Mouse (Mus musculus) spleen, postnatal 14 days (tissue): ENCODE data around the gene Gcsh.
A peak's percentile ranks its signal among the peaks of the same experiment; 100 is the strongest.

ENCODE experiments used
- DNase-seq, 2 experiments: peaks; one replicate each; pipeline ENCODE4 v3.0.0; 2021 to 2022; ENCODE audit warnings: low spot score in 2 of 2

Gcsh gene

GRCm38 (mm10) chr8:116978052-116978451 is 15.3 kb downstream of the Gcsh start:
- DNase-seq: no peak

DNA sequence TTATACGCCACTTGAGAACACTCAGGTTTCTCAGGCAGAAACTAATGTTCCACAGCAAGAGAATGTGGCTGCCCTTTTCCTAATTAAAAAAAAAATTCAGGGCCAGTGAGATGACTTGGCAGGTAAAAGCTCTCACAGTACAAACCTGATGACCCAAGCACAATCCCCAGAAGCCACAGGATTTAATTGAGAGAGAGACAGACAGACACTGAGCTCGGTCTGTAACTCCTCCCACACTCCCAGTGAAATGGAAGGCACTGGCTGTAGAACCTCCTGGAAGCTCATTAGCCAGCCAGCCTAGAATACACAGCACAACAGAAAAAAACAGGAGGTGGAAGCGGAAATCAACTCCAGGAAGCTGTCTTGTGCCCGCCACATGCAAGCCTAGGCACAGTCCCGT is 17.7 kb downstream of the Gcsh start:
- DNase-seq: no peak

DNA sequence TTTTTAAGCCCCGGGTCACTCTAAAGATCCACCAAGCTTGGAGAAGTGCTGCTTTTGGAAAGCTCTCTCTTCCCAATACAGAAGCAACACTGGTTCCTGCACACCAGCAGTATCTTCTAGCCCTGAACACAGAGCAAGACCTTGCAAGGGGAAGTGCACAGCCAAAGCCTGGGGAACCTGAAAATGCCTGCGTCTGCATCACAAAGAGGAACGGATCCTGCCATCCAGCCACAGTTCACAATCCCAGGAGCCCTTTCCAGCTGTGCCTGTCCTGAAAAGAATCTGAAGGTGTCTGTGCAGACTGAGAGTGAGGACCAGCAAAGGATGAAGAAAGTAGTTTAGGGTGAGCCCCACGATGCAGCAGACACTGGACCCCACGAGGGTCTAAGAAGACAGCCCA is 18.3 kb downstream of the Gcsh start:
- no peak for DNase-seq

DNA sequence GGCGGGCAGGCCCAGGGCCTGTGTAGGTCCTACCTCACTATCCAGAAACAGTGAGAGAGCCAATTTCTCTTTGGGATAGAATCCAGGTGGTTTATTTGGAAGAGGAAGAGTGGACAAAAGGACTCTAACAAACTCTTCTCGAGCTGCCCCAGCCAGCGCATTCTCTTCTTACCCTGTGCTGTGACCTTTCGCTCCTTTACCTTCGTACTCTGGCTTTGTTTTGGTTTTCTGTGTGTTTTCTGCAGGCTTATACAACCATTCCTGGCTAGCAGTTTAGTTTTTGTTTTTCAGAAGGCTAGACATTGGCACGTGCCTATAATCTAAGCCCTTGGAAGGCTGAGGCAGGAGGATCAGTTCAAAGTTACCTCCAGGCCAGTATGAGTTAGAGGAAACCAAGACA is 23.8 kb downstream of the Gcsh start:
- DNase-seq: no peak

- DNase-seq: no peak
Measured at GRCm38 (mm10) chr8:116954415-116954814, 38.9 kb downstream of the Gcsh start.

GRCm38 (mm10) chr8:116952428-116952827 is 40.9 kb downstream of the Gcsh start:
- no peak for DNase-seq

DNA sequence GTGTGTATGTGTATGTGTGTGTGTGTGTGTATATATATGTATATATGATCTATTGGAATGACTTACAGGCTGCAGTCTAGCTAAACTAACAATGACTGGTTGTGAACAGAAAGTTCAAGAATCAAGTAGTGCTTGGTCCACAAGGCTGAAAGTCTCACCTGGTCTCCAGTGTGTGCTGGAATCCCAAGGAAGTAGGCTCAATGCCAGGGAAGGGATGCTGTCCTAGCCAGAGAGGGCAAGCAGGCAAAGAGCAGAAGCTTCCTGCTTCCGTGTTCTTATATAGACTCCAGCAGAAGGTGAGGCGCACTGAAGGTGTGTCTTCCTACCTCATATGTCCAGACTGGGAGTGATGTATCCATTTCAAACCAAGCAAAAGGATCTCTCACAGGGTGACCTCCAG is 41.6 kb downstream of the Gcsh start:
- DNase-seq: no peak

DNA sequence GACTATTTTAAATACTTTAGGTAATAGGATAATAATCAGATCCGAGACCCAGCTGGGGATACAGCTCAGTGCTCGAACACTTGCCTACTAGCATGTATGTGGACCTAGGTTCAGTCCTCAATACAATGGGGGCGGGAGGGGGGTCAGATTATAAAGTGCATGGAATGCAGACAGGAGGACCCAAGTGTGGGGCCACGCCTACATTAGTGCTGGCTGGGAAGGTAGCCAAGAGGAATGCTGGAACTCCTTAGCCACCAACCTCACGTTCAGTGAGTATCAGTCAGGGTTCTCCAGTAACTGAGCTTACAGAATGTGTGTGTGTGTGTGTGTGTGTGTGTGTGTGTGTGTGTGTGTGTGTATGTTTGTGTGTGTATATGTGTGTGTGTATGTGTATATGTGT is 42.0 kb downstream of the Gcsh start:
- DNase-seq: no peak

DNA sequence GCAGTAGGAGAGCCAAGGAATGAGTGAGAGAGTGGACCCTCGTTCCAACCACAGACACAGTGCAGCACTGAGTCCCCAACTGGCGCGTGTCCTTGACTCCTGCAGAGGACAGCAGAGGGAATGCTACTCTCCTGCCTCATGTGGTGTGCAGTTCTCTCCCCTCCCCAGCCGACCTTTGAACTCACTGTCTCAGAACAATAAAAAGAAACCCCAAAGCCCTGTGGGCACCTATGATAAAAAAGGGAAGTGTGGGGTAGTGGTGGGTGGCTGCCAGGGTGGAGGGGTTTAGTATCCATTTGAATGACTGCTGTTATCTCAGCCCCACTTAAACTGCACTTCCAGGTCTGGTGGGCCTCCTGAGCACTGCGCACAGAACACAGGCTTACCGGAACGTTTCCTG is 45.7 kb downstream of the Gcsh start:
- no peak for DNase-seq

- no peak for DNase-seq
Measured at GRCm38 (mm10) chr8:116946851-116947250, 46.5 kb downstream of the Gcsh start.

DNA sequence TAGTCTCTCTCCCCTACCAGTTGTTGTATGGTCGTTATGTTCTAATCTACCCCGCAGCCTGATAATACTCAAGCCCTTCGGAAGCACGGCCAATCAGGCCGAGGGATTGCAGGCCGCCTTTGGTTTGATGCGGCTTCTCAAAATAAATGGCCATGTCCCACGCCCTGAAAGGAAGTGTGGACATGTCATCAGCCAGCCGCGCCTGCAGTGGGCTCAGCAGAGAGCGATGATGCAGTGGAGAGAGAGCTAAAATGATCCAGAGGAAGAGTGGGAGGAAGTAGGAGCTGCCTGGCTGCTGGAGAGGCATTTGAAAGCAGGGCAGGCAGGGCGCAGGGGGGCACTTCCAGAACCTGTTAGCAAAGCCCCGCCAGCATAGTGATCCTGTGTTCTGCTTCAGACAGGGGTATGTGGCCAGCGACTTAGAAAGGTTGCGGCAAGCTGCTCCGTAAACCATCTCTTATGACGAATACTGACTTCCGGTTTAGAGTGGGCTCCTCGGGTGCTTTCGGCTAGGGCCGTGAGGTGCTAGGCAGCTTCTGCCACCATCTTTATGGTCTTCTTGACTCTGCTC is 47.0 kb downstream of the Gcsh start:
- no peak for DNase-seq

GRCm38 (mm10) chr8:116945169-116945910 is 48.0 kb downstream of the Gcsh start:
- DNase-seq: no peak

GRCm38 (mm10) chr8:116944385-116944696 is 49.0 kb downstream of the Gcsh start:
- DNase-seq: no peak

DNA sequence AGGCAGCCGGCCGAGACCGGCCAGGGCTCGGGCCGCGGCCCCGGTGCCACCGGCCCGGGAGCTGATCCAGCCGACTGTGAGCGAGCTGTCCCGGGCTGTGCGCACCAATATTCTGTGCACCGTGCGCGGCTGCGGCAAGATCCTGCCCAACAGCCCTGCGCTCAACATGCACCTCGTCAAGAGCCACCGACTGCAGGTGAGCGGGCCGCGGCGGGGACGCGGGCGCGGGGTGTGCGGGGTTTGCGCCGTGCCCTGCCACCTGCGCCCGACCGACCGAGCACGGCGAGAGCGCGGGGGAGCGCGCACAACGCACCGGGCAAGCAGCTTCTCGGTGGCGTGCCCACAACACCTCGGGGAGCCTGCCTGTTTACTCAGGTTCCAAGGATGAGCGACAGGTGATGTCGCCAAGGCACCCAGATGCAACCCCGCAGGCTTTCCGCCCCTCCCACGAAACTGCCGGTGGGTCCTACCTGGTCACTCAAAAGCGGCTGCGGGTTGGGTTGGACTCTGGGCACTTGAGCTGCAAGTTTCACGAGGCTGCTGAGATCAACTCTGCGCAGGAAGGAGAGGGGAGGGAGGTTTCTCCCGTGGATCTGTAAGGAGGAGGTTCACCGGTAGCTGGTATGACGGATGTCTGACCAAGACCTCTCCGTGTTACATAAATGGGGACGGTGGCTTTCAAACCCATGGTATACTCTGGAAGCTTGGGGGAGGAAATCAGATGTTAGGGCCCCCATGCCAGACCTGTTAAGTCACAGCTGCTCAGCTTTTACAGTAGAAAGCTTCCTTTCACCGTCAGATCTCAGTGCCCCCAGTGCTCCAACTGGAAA is 49.6 kb downstream of the Gcsh start:
- peak in 1 of 2 experiments; percentile 13 for DNase-seq

GRCm38 (mm10) chr8:116943161-116943554 is 50.2 kb downstream of the Gcsh start, which contains the start of gene Atmin:
Gene Atmin (plus strand): TSS chr8:116943393.
- peak; percentile 71 to 81 for DNase-seq

- no peak for DNase-seq
Measured at GRCm38 (mm10) chr8:116942284-116943058, 50.9 kb downstream of the Gcsh start.

- DNase-seq: no peak
Measured at GRCm38 (mm10) chr8:116935506-116935905, 57.8 kb downstream of the Gcsh start.

GRCm38 (mm10) chr8:116934976-116935375 is 58.4 kb downstream of the Gcsh start:
- no peak for DNase-seq
